Mouse (Mus musculus) liver, embryonic 13.5 days (tissue): ENCODE measurements around the gene Kansl2. TPM values are rescaled to one million over a fixed set of nuclear protein-coding genes. Genes with fewer than 3 reads are reported as not detected.

Experiments used
- microRNA-seq: library from miRNA; unstranded; fragments of <30 nt; microRNA quantifications from one replicate; pipeline ENCODE4, GENCODE M21; 2016
- polyA plus RNA-seq: library from polyadenylated mRNA; unstranded; fragments of >200 nt; fragmentation: Nextera tagmentation; extraction: Ambion mirVana; gene quantifications from 2 replicates; pipeline ENCODE4 v1.2.1, GENCODE M21; 2015

Gene Kansl2
- polyA plus RNA-seq, 1 experiment from 2014 or later = 49.7 TPM

Small RNAs within 50 kb of the gene (microRNA-seq; reads per million reads assigned to microRNA genes)
- 0.88 reads per million for gene Mir1291

Other genes with a start within 250 kb of the Kansl2 start
- gene Zfp641, start 238.1 kb downstream of the Kansl2 start, polyA plus RNA-seq = 0.06 TPM in 1 of 2 replicates, not detected in the other
- gene Olfr285, start 216.9 kb downstream of the Kansl2 start, polyA plus RNA-seq = not detected in 2 replicates
- gene Olfr284, start 193.3 kb downstream of the Kansl2 start, polyA plus RNA-seq = not detected in 2 replicates
- gene Olfr283, start 153.3 kb downstream of the Kansl2 start, polyA plus RNA-seq = not detected in 2 replicates
- not detected in 2 replicates for gene Olfr282, start 103.0 kb downstream of the Kansl2 start, polyA plus RNA-seq
- gene Olfr281, start 81.7 kb downstream of the Kansl2 start, polyA plus RNA-seq = not detected in 2 replicates
- not detected in 2 replicates for gene OR5BS1P, start 64.4 kb downstream of the Kansl2 start, polyA plus RNA-seq
- gene Lalba, start 51.5 kb downstream of the Kansl2 start, polyA plus RNA-seq = not detected in 2 replicates
- not detected in 2 replicates for gene Olfr279, start 41.9 kb downstream of the Kansl2 start, polyA plus RNA-seq
- 27.4 and 34.3 TPM in 2 replicates for gene Ccnt1, start 36.7 kb upstream of the Kansl2 start, polyA plus RNA-seq
- gene 4930415O20Rik, start 36.7 kb upstream of the Kansl2 start, polyA plus RNA-seq = not detected in 2 replicates
- gene Adcy6, start 75.8 kb upstream of the Kansl2 start, polyA plus RNA-seq = 5.2 and 6.2 TPM in 2 replicates
- 1.4 and 1.5 TPM in 2 replicates for gene Cacnb3, start 96.6 kb upstream of the Kansl2 start, polyA plus RNA-seq
- 14.7 and 15.5 TPM in 2 replicates for gene Ddx23, start 128.6 kb upstream of the Kansl2 start, polyA plus RNA-seq
- gene Rnd1, start 143.2 kb upstream of the Kansl2 start, polyA plus RNA-seq = 0.35 and 0.37 TPM in 2 replicates
- gene Ccdc65, start 173.9 kb upstream of the Kansl2 start, polyA plus RNA-seq = 0.06 TPM in 1 of 2 replicates, not detected in the other
- 91.3 and 91.7 TPM in 2 replicates for gene Fkbp11, start 193.9 kb upstream of the Kansl2 start, polyA plus RNA-seq
- 11.9 and 13.8 TPM in 2 replicates for gene Arf3, start 228.9 kb upstream of the Kansl2 start, polyA plus RNA-seq
- gene Wnt10b, start 243.9 kb upstream of the Kansl2 start, polyA plus RNA-seq = not detected in 2 replicates